Mouse (Mus musculus) hindbrain, embryonic 15.5 days (tissue): ENCODE results near the gene Tmem145. TPM values are rescaled to one million over a fixed set of nuclear protein-coding genes. Genes with fewer than 3 reads are reported as not detected.
"Not testable (repeated sequence)": the region's sequence is repeated elsewhere in the genome, so short reads cannot be mapped to it uniquely, and the experiment has no call there.

Source experiments
- ATAC-seq: fragments of 200-750 bp; cut with Nextera tagmentation; 2 replicates; pipeline ENCODE4 v1.8.0; 2017; ENCODE audit warnings: low read depth, moderate number of reproducible peaks, moderate TSS enrichment; ENCODE audit not compliant: low FRiP score
- H3K27ac ChIP-seq: fragments of 300-500 bp; sonication (generic); replicated peaks from 2 replicates; pipeline ENCODE4 v1.5.1; 2015; ENCODE audit warnings: mild to moderate bottlenecking, inconsistent platforms
- H3K27me3 ChIP-seq: fragments of 300-500 bp; sonication (generic); 2 replicates; pipeline ENCODE4 v1.6.1; 2015; ENCODE audit warnings: control low read depth, inconsistent platforms
- H3K36me3 ChIP-seq: fragments of 300-500 bp; sonication (generic); 2 replicates; pipeline ENCODE4 v1.6.1; 2015; ENCODE audit warnings: control low read depth, inconsistent platforms
- H3K4me1 ChIP-seq: fragments of 300-500 bp; sonication (generic); replicated peaks from 2 replicates; pipeline ENCODE4 v1.6.1; 2015; ENCODE audit warnings: control low read depth, inconsistent platforms
- H3K4me2 ChIP-seq: fragments of 300-500 bp; sonication (generic); 2 replicates; pipeline ENCODE4 v1.6.1; 2015; ENCODE audit warnings: moderate library complexity, mild to moderate bottlenecking, inconsistent platforms
- H3K4me3 ChIP-seq: fragments of 300-500 bp; sonication (generic); 2 replicates; pipeline ENCODE4 v1.5.1; 2015; ENCODE audit warnings: mild to moderate bottlenecking, inconsistent platforms
- H3K9ac ChIP-seq: fragments of 300-500 bp; sonication (generic); 2 replicates; pipeline ENCODE4 v1.6.1; 2015; ENCODE audit warnings: inconsistent platforms
- H3K9me3 ChIP-seq: fragments of 300-500 bp; sonication (generic); 2 replicates; pipeline ENCODE4 v1.6.1; 2016; ENCODE audit warnings: control low read depth, inconsistent platforms
- WGBS: fragments of 180-500 bp; shearing (Covaris S2); methylation state at CpG from one replicate; pipeline ENCODE4 v1.1.7; 2015; 5-methylcytosine and 5-hydroxymethylcytosine counted together
- polyA plus RNA-seq: library from polyadenylated mRNA; unstranded; fragments of >200 nt; fragmentation: Nextera tagmentation; extraction: Ambion mirVana; gene quantifications from 2 replicates; pipeline ENCODE4 v1.2.1, GENCODE M21; 2015

Gene Tmem145
- polyA plus RNA-seq, 1 experiment from 2014 or later = 101 TPM

- peaks cover 31% of the 10 kb centered on the region for H3K27me3 ChIP-seq
- no peaks in the 10 kb centered on the region for H3K9me3 ChIP-seq
- H3K4me2 ChIP-seq = peak within 1 kb of the TSS; percentile 95
- peak within 1 kb of the TSS; percentile 86 for H3K27ac ChIP-seq
- peak; percentile 99 for ATAC-seq
- H3K4me3 ChIP-seq = peak within 1 kb of the TSS; percentile 72
- under 1% methylated on average over 52 of the region's 52 CpGs for WGBS
- peaks cover 47% of the 10 kb centered on the region for H3K4me1 ChIP-seq
- H3K9ac ChIP-seq = peak within 1 kb of the TSS; percentile 78
- H3K36me3 ChIP-seq = 0 out of 2 replicates have a peak, but pooled peaks cover 2% of the 10 kb centered on the region
Observed at GRCm38 (mm10) chr7:25316532-25317445, 10.9 kb downstream of the Tmem145 start, which contains the start of gene Megf8. Megf8 (plus strand) TSS chr7:25317164.

- no peak for ATAC-seq
- Histone ChIP-seq H3K36me3 (no peaks in the 10 kb centered on the region), H3K27ac (peak overlapping the region; percentile 86), H3K4me2 (peak overlapping the region; percentile 95), H3K4me3 (peak overlapping the region; percentile 72), H3K9me3 (no peaks in the 10 kb centered on the region), H3K4me1 (peaks cover 51% of the 10 kb centered on the region), H3K27me3 (peaks cover 23% of the 10 kb centered on the region), H3K9ac (peak overlapping the region; percentile 78)
- 14% methylated on average over 21 of the region's 21 CpGs for WGBS
Observed at GRCm38 (mm10) chr7:25317446-25317999, 11.6 kb downstream of the Tmem145 start.

DNA sequence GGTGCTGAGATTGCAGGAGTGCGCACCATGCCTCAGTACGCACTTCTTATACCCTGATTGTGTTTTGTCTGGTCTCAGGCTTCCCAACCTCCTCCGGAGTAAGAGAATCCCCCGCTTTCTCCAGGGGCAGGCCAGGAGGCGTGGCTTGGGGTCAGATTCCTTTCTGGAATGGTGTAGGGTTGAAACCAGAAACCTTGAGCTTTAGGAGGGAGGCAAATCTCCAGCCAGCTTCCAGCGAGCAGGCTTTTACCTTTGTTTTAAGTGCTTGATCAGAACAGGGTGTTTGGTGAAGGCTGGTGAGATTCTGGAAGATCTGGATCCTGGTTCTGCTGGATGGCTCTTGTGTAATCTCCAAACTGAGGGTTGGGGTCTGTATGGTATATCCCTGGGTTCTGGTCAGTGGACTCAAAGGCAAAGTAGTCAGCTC lies 16.2 kb downstream of the Tmem145 start:
- Histone ChIP-seq H3K9me3 (no peaks in the 10 kb centered on the region), H3K27me3 (no peaks in the 10 kb centered on the region), H3K4me2 (peak overlapping the region; percentile 16; the same call in 1 of the 2 replicates), H3K4me1 (peaks cover 32% of the 10 kb centered on the region), H3K9ac (0 out of 2 replicates have a peak overlapping the region, but pooled peaks have one; percentile 22), H3K27ac (peak overlapping the region; percentile 17; the same call in 1 of the 2 replicates), H3K4me3 (no peak overlapping the region), H3K36me3 (no peaks in the 10 kb centered on the region)
- no peak for ATAC-seq
- 14% methylated on average over 6 of the region's 6 CpGs for WGBS

DNA sequence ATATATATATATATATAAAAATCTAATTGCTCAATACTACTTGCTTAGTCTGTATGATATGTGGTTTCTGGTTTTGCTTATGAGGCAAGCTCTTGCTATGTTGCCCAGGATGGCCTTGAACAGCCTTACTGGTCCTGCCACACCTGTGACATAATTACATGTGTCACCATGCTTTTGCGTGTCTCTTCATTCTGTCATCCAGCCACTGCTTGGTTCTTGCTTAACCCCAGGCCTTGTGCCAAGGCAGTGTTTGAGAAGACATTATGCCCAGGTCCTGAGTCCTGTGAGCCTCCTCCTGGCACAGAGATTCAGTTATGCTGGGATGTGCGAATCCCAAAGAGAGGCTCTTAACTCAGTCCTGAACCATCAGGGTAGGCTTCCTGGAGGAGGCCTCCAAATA lies 17.3 kb downstream of the Tmem145 start:
- Histone ChIP-seq H3K4me2 (no peak overlapping the region), H3K9me3 (no peaks in the 10 kb centered on the region), H3K36me3 (0 out of 2 replicates have a peak, but pooled peaks cover 2% of the 10 kb centered on the region), H3K27me3 (no peaks in the 10 kb centered on the region), H3K27ac (no peak overlapping the region), H3K4me1 (peaks cover 21% of the 10 kb centered on the region), H3K9ac (no peak overlapping the region), H3K4me3 (no peak overlapping the region)
- WGBS = 90% methylated on average over 2 of the region's 2 CpGs
- ATAC-seq = no peak

DNA sequence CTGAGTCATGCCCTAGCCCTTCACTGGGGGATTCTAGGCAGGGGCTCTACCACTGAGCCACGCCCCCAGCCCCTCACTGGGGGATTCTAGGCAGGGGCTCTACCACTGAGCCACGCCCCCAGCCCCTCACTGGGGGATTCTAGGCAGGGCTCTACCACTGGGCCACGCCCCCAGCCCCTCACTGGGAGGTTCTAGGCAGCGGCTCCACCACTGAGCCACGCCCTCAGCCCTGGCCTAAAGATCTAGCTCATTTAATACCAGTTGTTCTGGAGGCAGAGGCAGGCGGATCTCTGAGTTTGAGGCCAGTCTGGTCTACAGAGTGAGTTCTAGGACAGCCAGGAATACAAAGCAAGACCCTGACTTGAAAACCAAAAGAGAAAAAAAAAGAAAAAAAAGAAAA lies 19.5 kb downstream of the Tmem145 start:
- H3K27me3 ChIP-seq, ATAC-seq: not testable (repeated sequence)
- 92% methylated on average over 6 of the region's 6 CpGs for WGBS

DNA sequence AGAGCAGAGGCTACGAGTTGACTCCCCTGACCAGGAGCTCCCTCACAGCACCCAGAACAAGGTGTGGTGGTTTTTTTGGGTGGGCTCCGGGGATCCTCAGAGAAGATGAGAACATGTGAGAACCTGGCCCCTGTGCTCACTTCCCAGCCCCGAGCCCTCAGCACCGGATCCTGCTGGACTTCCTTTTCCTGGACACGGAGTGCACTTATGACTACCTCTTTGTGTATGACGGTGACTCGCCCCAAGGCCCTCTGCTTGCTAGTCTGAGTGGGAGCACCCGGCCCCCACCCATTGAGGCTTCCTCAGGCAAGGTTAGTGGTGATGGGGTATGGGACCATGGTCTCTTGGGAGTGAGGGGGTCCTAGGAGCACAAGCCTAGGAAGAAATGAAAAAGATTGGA lies 20.3 kb downstream of the Tmem145 start:
- Histone ChIP-seq H3K36me3 (peaks cover 23% of the 10 kb centered on the region), H3K4me1 (peaks cover 10% of the 10 kb centered on the region), H3K27ac (no peak overlapping the region), H3K4me2 (no peak overlapping the region), H3K4me3 (no peak overlapping the region), H3K27me3 (no peaks in the 10 kb centered on the region), H3K9ac (no peak overlapping the region), H3K9me3 (no peaks in the 10 kb centered on the region)
- ATAC-seq = no peak
- 95% methylated on average over 8 of the region's 8 CpGs for WGBS

More for the DNA sequence above, 19.5 kb downstream of the Tmem145 start:
- H3K4me3 ChIP-seq, H3K9me3 ChIP-seq, H3K27ac ChIP-seq, H3K4me2 ChIP-seq, H3K9ac ChIP-seq: not testable (repeated sequence)
- Histone ChIP-seq H3K4me1 (peaks cover 12% of the 10 kb centered on the region), H3K36me3 (peaks cover 15% of the 10 kb centered on the region; the same call in 1 of the 2 replicates)

- no peak overlapping the region for H3K4me2 ChIP-seq
- no peak for ATAC-seq
- no peak overlapping the region for H3K27ac ChIP-seq
- H3K9ac ChIP-seq = no peak overlapping the region
- 38% methylated on average over 16 of the region's 16 CpGs for WGBS
- H3K27me3 ChIP-seq = no peaks in the 10 kb centered on the region
- no peak overlapping the region for H3K4me3 ChIP-seq
- H3K36me3 ChIP-seq = peaks cover 57% of the 10 kb centered on the region
- H3K9me3 ChIP-seq = no peaks in the 10 kb centered on the region
- H3K4me1 ChIP-seq = no peaks in the 10 kb centered on the region
Observed at GRCm38 (mm10) chr7:25333596-25334307, 27.8 kb downstream of the Tmem145 start.

DNA sequence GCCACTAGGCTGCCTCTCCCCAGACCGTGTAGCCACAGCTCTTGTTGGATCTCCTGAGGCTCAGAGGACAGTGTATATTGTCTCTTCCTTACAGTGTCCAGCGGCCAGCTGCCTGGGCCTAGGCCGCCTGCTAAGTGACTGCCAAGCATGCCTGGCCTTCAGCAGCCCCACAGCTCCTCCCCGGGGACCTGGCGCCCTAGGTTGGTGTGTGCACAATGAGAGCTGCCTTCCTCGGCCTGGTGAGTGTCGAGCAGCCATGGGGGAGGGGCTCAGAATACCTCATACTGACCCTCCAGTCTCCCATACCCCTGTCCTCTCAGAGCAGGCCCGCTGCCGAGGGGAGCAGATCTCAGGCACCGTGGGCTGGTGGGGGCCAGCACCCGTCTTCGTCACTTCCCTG lies 28.6 kb downstream of the Tmem145 start:
- Histone ChIP-seq H3K36me3 (peaks cover 58% of the 10 kb centered on the region), H3K27ac (no peak overlapping the region), H3K4me3 (no peak overlapping the region), H3K27me3 (no peaks in the 10 kb centered on the region), H3K9me3 (no peaks in the 10 kb centered on the region), H3K4me1 (no peaks in the 10 kb centered on the region), H3K9ac (no peak overlapping the region), H3K4me2 (no peak overlapping the region)
- ATAC-seq = no peak
- WGBS = 80% methylated on average over 12 of the region's 12 CpGs

GRCm38 (mm10) chr7:25339329-25339728 lies 33.4 kb downstream of the Tmem145 start:
- H3K9ac ChIP-seq = no peak overlapping the region
- ATAC-seq = no peak
- H3K4me3 ChIP-seq = no peak overlapping the region
- WGBS = 91% methylated on average over 9 of the region's 9 CpGs
- H3K4me2 ChIP-seq = no peak overlapping the region
- no peaks in the 10 kb centered on the region for H3K4me1 ChIP-seq
- no peaks in the 10 kb centered on the region for H3K9me3 ChIP-seq
- no peak overlapping the region for H3K27ac ChIP-seq
- H3K27me3 ChIP-seq = no peaks in the 10 kb centered on the region
- peaks cover 64% of the 10 kb centered on the region for H3K36me3 ChIP-seq

- Histone ChIP-seq H3K4me3 (no peak overlapping the region), H3K36me3 (peaks cover 55% of the 10 kb centered on the region), H3K27ac (no peak overlapping the region), H3K4me2 (no peak overlapping the region), H3K9ac (no peak overlapping the region), H3K4me1 (no peaks in the 10 kb centered on the region), H3K9me3 (no peaks in the 10 kb centered on the region), H3K27me3 (no peaks in the 10 kb centered on the region)
- 69% methylated on average over 20 of the region's 20 CpGs for WGBS
- peak; percentile 69 for ATAC-seq
Observed at GRCm38 (mm10) chr7:25341000-25341784, 35.3 kb downstream of the Tmem145 start.

GRCm38 (mm10) chr7:25348861-25349260 lies 43.0 kb downstream of the Tmem145 start:
- no peak overlapping the region for H3K4me3 ChIP-seq
- peaks cover 87% of the 10 kb centered on the region for H3K36me3 ChIP-seq
- no peaks in the 10 kb centered on the region for H3K9me3 ChIP-seq
- 87% methylated on average over 8 of the region's 8 CpGs for WGBS
- no peak overlapping the region for H3K4me2 ChIP-seq
- ATAC-seq = no peak
- no peaks in the 10 kb centered on the region for H3K27me3 ChIP-seq
- no peak overlapping the region for H3K9ac ChIP-seq
- no peak overlapping the region for H3K27ac ChIP-seq
- H3K4me1 ChIP-seq = no peaks in the 10 kb centered on the region
